Mouse (Mus musculus): ENCODE results near the gene Tgm1. TPM values are rescaled to one million over a fixed set of nuclear protein-coding genes. Genes with fewer than 3 reads are reported as not detected.
A peak's percentile ranks its signal among the peaks of the same experiment; 100 is the strongest.
"Not testable (repeated sequence)": the region's sequence is repeated elsewhere in the genome, so short reads cannot be mapped to it uniquely, and the experiment has no call there.

The Tgm1 gene
- 0.27 and 0.65 TPM in 2 replicates for polyA plus RNA-seq (2012; rRNA removed)

DNA sequence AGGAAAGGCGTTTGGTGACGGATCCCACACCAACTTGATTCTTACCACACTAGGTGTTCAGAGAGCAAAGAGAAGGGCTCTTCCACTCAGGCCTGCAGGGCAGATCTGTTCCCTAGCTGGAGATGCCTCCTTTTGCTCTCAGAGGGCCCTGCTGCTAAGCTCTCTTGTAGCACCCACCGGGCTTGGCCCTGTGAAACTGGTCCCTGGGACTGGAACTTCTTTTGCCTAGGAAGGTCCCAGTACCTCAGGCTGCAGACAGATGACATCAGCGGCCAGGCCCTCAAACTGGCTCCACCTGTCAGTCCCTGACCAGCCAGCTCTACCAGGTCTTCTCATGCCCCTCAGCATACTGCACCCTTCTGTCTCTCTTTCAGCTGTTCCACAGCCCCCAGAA lies at the start of gene Tgm1:
Gene Tgm1 (minus strand): TSS at position 198 of the 394 bp plus-strand sequence.
- no peak for TF ChIP-seq POLR2A (IDR thresholded peaks at IDR 0.05; ENCODE audit: control insufficient read depth, low read depth, low read length)
- no peak for TF ChIP-seq CTCF (IDR thresholded peaks at IDR 0.05; ENCODE audit: control insufficient read depth, insufficient read depth, insufficient replicate concordance, low read depth, low read length)
- H3K36me3 ChIP-seq (ENCODE audit: control insufficient read depth, insufficient read depth, low read length), result no peaks in the 10 kb centered on the region
- peaks cover 7% of the 10 kb centered on the region for H3K4me1 ChIP-seq (ENCODE audit: control insufficient read depth, insufficient read depth, low read length)
- no peak within 1 kb of the TSS for H3K4me3 ChIP-seq (ENCODE audit: control insufficient read depth, low read depth, low read length)
- no peaks in the 10 kb centered on the region for H3K27me3 ChIP-seq (ENCODE audit: control insufficient read depth, insufficient read depth, low read length)
- H3K27ac ChIP-seq (ENCODE audit: control insufficient read depth, insufficient read depth, low read depth, low read length), result no peak within 1 kb of the TSS

DNA sequence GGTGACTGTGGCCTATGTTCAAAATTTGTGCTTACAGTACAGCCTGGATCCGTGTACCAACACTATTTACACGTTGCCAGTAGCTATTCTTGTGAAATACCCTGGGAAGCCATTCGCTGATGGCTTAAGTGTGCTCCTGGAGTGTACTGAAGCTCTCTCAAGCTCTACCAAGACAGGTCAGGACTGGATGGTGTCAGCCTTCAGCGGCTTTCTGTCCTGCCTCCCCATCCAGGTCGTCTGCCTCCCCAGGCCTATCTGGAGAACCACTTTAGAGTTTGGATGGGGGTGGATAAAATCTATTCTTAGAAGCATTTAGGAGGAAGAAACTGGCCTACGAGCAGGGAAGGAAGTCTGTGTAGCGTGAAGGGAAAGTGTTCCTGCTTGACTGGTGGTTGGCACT lies 49.4 kb upstream of the Tgm1 start:
- H3K27ac ChIP-seq (ENCODE audit: control insufficient read depth, insufficient read depth, low read depth, low read length), result no peak overlapping the region
- H3K4me1 ChIP-seq (ENCODE audit: control insufficient read depth, insufficient read depth, low read length), result peaks cover 8% of the 10 kb centered on the region
- TF ChIP-seq CTCF (IDR thresholded peaks at IDR 0.05; ENCODE audit: control insufficient read depth, insufficient read depth, insufficient replicate concordance, low read depth, low read length), result no peak
- TF ChIP-seq POLR2A (IDR thresholded peaks at IDR 0.05; ENCODE audit: control insufficient read depth, low read depth, low read length), result no peak
- H3K4me3 ChIP-seq (ENCODE audit: control insufficient read depth, low read depth, low read length), result no peak overlapping the region
- no peaks in the 10 kb centered on the region for H3K27me3 ChIP-seq (ENCODE audit: control insufficient read depth, insufficient read depth, low read length)
- no peaks in the 10 kb centered on the region for H3K36me3 ChIP-seq (ENCODE audit: control insufficient read depth, insufficient read depth, low read length)

DNA sequence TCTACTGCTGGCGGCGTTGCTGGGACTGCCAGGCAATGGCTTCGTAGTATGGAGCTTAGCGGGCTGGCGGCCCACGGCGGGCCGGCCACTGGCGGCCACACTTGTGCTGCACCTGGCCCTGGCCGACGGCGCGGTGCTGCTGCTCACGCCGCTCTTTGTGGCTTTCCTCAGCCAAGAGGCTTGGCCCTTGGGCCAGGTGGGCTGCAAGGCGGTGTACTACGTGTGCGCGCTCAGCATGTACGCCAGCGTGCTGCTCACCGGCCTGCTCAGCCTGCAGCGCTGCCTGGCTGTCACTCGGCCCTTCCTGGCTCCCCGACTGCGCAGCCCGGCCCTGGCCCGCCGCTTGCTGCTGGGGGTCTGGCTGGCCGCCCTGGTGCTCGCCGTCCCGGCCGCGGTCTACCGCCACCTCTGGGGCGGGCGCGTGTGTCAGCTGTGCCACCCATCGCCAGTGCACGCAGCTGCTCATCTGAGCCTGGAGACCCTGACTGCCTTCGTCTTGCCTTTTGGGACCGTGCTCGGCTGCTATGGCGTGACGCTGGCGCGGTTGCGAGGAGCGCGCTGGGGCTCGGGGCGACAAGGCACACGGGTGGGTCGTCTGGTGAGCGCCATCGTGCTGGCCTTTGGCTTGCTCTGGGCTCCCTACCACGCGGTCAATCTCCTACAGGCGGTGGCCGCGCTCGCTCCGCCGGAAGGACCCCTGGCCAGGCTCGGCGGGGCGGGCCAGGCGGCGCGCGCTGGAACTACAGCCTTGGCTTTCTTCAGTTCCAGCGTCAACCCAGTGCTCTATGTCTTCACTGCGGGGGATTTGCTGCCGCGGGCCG lies 48.5 kb upstream of the Tgm1 start:
- Histone ChIP-seq H3K27ac (ENCODE audit: control insufficient read depth, insufficient read depth, low read depth, low read length) (no peak overlapping the region), H3K4me3 (ENCODE audit: control insufficient read depth, low read depth, low read length) (peak overlapping the region; percentile 53), H3K36me3 (ENCODE audit: control insufficient read depth, insufficient read depth, low read length) (no peaks in the 10 kb centered on the region), H3K27me3 (ENCODE audit: control insufficient read depth, insufficient read depth, low read length) (no peaks in the 10 kb centered on the region), H3K4me1 (ENCODE audit: control insufficient read depth, insufficient read depth, low read length) (peaks cover 2% of the 10 kb centered on the region)
- TF ChIP-seq CTCF (IDR thresholded peaks at IDR 0.05; ENCODE audit: control insufficient read depth, insufficient read depth, insufficient replicate concordance, low read depth, low read length) (no peak), POLR2A (IDR thresholded peaks at IDR 0.05; ENCODE audit: control insufficient read depth, low read depth, low read length) (no peak)

DNA sequence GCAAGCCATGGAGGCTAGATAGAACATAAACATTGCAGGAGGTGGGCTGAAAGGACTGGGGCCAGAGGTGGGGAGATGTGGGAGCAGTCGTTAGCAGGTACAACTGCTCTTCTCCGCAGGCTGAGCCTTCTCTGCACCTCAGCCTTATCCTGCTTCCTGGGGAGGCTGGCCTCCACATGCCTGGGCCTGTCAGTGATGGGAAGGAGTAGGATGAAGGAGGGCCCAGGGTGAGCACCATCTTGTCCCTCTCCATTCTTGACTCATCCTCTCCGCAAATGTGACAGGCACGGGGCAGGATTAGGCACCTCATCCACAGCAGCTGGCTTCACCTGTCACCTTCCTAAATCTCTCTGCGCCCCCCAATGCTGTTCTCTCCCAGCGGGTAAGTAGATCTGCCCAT lies 47.4 kb upstream of the Tgm1 start, which contains the start of gene Ltb4r2:
Gene Ltb4r2 (plus strand): TSS at position 266 of the 400 bp plus-strand sequence.
- H3K27ac ChIP-seq (ENCODE audit: control insufficient read depth, insufficient read depth, low read depth, low read length), result no peak within 1 kb of the TSS
- no peaks in the 10 kb centered on the region for H3K36me3 ChIP-seq (ENCODE audit: control insufficient read depth, insufficient read depth, low read length)
- H3K4me3 ChIP-seq (ENCODE audit: control insufficient read depth, low read depth, low read length), result peak within 1 kb of the TSS; percentile 53
- TF ChIP-seq POLR2A (IDR thresholded peaks at IDR 0.05; ENCODE audit: control insufficient read depth, low read depth, low read length) (no peak), CTCF (IDR thresholded peaks at IDR 0.05; ENCODE audit: control insufficient read depth, insufficient read depth, insufficient replicate concordance, low read depth, low read length) (no peak)
- no peaks in the 10 kb centered on the region for H3K27me3 ChIP-seq (ENCODE audit: control insufficient read depth, insufficient read depth, low read length)
- H3K4me1 ChIP-seq (ENCODE audit: control insufficient read depth, insufficient read depth, low read length), result peaks cover 2% of the 10 kb centered on the region

DNA sequence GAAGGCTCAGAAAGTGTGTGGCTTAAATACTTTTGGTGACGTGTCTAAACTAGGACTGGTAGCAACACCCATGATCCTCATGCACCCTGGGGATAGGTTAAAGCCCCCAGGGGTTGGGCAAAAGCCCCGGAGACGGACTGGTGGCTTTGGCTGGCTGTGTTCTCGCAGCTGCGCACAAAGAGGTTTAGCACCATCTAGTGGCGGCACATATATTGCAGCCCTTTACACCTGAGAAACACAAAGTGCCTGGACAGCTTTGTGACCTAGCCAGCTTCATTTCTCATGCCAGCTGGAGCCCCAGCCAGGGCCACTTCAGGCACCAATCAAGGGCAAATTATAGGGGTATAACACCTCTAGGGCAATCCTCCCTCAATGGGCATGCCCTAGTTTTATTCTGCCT lies 46.4 kb upstream of the Tgm1 start:
- H3K36me3 ChIP-seq (ENCODE audit: control insufficient read depth, insufficient read depth, low read length); H3K27ac ChIP-seq (ENCODE audit: control insufficient read depth, insufficient read depth, low read depth, low read length); H3K27me3 ChIP-seq (ENCODE audit: control insufficient read depth, insufficient read depth, low read length); H3K4me3 ChIP-seq (ENCODE audit: control insufficient read depth, low read depth, low read length); H3K4me1 ChIP-seq (ENCODE audit: control insufficient read depth, insufficient read depth, low read length): not testable (repeated sequence)
- TF ChIP-seq CTCF (IDR thresholded peaks at IDR 0.05; ENCODE audit: control insufficient read depth, insufficient read depth, insufficient replicate concordance, low read depth, low read length), result peak; percentile 68; the same call in 1 of the 2 replicates

DNA sequence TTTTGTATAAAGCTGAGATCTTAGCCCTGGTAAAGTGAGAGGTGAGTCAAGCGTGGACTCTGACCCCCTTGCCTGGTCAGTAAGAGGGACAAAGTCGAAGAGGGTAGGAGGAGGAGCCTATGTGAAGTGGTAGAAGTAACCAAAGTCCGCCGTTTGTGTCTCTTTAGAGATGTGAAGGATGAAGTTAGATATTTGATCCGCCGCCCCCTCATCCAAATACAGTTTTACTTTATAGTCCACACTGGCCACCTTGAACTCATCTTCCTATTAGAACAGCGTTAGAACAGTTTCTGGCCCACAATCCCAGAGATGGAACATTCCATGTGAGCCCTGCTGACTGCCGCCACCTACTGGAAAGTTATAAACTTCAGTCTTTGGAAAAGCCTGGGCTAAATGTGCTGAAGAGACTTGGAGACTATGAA lies 44.6 kb upstream of the Tgm1 start, which contains the start of gene Cideb:
Gene Cideb (minus strand): TSS at position 96 of the 422 bp plus-strand sequence.
- no peak within 1 kb of the TSS for H3K4me3 ChIP-seq (ENCODE audit: control insufficient read depth, low read depth, low read length)
- TF ChIP-seq POLR2A (IDR thresholded peaks at IDR 0.05; ENCODE audit: control insufficient read depth, low read depth, low read length) (no peak), CTCF (IDR thresholded peaks at IDR 0.05; ENCODE audit: control insufficient read depth, insufficient read depth, insufficient replicate concordance, low read depth, low read length) (0 out of 2 replicates have a peak, but pooled peaks have one; percentile 3)
- no peaks in the 10 kb centered on the region; the same call in none of the 2 replicates for H3K36me3 ChIP-seq (ENCODE audit: control insufficient read depth, insufficient read depth, low read length)
- no peaks in the 10 kb centered on the region for H3K27me3 ChIP-seq (ENCODE audit: control insufficient read depth, insufficient read depth, low read length)
- H3K4me1 ChIP-seq (ENCODE audit: control insufficient read depth, insufficient read depth, low read length), result peaks cover 2% of the 10 kb centered on the region
- no peak within 1 kb of the TSS for H3K27ac ChIP-seq (ENCODE audit: control insufficient read depth, insufficient read depth, low read depth, low read length)

DNA sequence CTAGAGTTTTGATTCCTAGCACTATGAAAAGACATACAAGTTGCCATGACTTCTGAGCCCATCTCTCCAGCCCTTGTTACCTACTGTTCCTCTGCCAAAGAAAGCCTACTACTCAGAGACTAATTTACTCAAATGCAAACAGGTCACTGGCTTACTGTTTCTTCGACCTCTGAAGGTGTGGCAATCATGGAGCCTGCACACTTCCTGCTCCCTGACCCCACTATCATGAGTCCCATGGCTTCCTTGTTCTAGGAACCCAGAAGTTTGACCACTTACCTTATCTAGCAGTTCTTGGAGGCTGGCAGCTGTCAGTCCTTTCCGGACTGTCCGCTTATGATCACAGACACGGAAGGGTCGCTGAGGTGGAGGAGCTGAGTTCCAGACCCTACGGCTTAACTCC lies 43.8 kb upstream of the Tgm1 start:
- Histone ChIP-seq H3K4me1 (ENCODE audit: control insufficient read depth, insufficient read depth, low read length) (no peaks in the 10 kb centered on the region; the same call in none of the 2 replicates), H3K27ac (ENCODE audit: control insufficient read depth, insufficient read depth, low read depth, low read length) (no peak overlapping the region), H3K36me3 (ENCODE audit: control insufficient read depth, insufficient read depth, low read length) (peaks cover 4% of the 10 kb centered on the region), H3K27me3 (ENCODE audit: control insufficient read depth, insufficient read depth, low read length) (no peaks in the 10 kb centered on the region), H3K4me3 (ENCODE audit: control insufficient read depth, low read depth, low read length) (no peak overlapping the region)
- TF ChIP-seq POLR2A (IDR thresholded peaks at IDR 0.05; ENCODE audit: control insufficient read depth, low read depth, low read length), result no peak
- TF ChIP-seq CTCF (IDR thresholded peaks at IDR 0.05; ENCODE audit: control insufficient read depth, insufficient read depth, insufficient replicate concordance, low read depth, low read length), result no peak
